Comparison of ENCODE assay signal across 7 mouse cellular contexts in genomic region chr7:110768001-110768400, GRCm38 (mm10). TPM values are rescaled to one million over a fixed set of nuclear protein-coding genes. Genes with fewer than 3 reads are reported as not detected.
DNase-seq lines count a peak whose midpoint lies in the region; ATAC-seq and TF ChIP-seq lines count a peak whose summit lies in the region.

TSS of gene Ampd3 (plus strand) at chr7:110768206.

- no peaks in the 10 kb centered on the region for H3K27me3 ChIP-seq in ES-Bruce4 (ENCODE audit: control insufficient read depth, insufficient read depth, low read length, poor library complexity, severe bottlenecking)
- peaks cover 26% of the 10 kb centered on the region for H3K27me3 ChIP-seq in erythroblast, embryonic 14.5 days (ENCODE audit: control insufficient read depth)
- peaks cover 29% of the 10 kb centered on the region for H3K27me3 ChIP-seq in hindbrain, embryonic 12.5 days
- 0 out of 2 replicates have a peak, but pooled peaks cover 3% of the 10 kb centered on the region for H3K27me3 ChIP-seq in midbrain, embryonic 15.5 days (replicated peaks)

- no peak for TF ChIP-seq POLR2A in ES-Bruce4 (IDR thresholded peaks at IDR 0.05; ENCODE audit: insufficient read depth, low read length)

- no peaks in the 10 kb centered on the region for H3K9me3 ChIP-seq in ES-Bruce4 (replicated peaks; ENCODE audit: control insufficient read depth, insufficient read depth, low read length, poor library complexity, severe bottlenecking)
- H3K9me3 ChIP-seq in erythroblast, embryonic 14.5 days (ENCODE audit: control insufficient read depth, low read length): no peaks in the 10 kb centered on the region
- H3K9me3 ChIP-seq in hindbrain, embryonic 12.5 days (replicated peaks): no peaks in the 10 kb centered on the region
- no peaks in the 10 kb centered on the region for H3K9me3 ChIP-seq in midbrain, embryonic 15.5 days

- H3K9ac ChIP-seq in ES-Bruce4 (ENCODE audit: low read depth, poor library complexity, severe bottlenecking): peak within 1 kb of the TSS; percentile 79
- H3K9ac ChIP-seq in hindbrain, embryonic 12.5 days: peak within 1 kb of the TSS; percentile 65
- peak within 1 kb of the TSS; percentile 76 for H3K9ac ChIP-seq in midbrain, embryonic 15.5 days

- H3K4me3 ChIP-seq in ES-Bruce4 (ENCODE audit: low read depth, low read length): peak within 1 kb of the TSS; percentile 67
- H3K4me3 ChIP-seq in erythroblast, embryonic 14.5 days (replicated peaks): peak within 1 kb of the TSS; percentile 76
- H3K4me3 ChIP-seq in hindbrain, embryonic 12.5 days: peak within 1 kb of the TSS; percentile 47
- peak within 1 kb of the TSS; percentile 66 for H3K4me3 ChIP-seq in midbrain, embryonic 15.5 days

- WGBS in hindbrain, embryonic 12.5 days: 13% methylated on average over 16 of the region's 16 CpGs
- 12% methylated on average over 16 of the region's 16 CpGs for WGBS in midbrain, embryonic 15.5 days

- intact Hi-C loops in left cerebral cortex, postnatal 10 days (cut with DNase I): loop anchor here (5.0 kb wide), 1 partner anchor 41 kb away; no protein-coding TSS in a partner anchor

- no peak within 1 kb of the TSS for H3K27ac ChIP-seq in ES-Bruce4 (ENCODE audit: insufficient read depth, low read length)
- no peak within 1 kb of the TSS for H3K27ac ChIP-seq in hindbrain, embryonic 12.5 days
- peak within 1 kb of the TSS; percentile 51 for H3K27ac ChIP-seq in midbrain, embryonic 15.5 days

- H3K36me3 ChIP-seq in ES-Bruce4 (ENCODE audit: control insufficient read depth, insufficient read depth, low read length, poor library complexity, severe bottlenecking): no peaks in the 10 kb centered on the region
- H3K36me3 ChIP-seq in erythroblast, embryonic 14.5 days (ENCODE audit: control insufficient read depth): no peaks in the 10 kb centered on the region; the same call in 1 of the 2 replicates
- no peaks in the 10 kb centered on the region for H3K36me3 ChIP-seq in hindbrain, embryonic 12.5 days
- no peaks in the 10 kb centered on the region for H3K36me3 ChIP-seq in midbrain, embryonic 15.5 days (replicated peaks)

- 0 out of 2 replicates have a peak, but pooled peaks have one; percentile 52 for TF ChIP-seq EP300 in ES-Bruce4 (IDR thresholded peaks at IDR 0.05; ENCODE audit: insufficient read depth, low read depth, low read length)

- DNase-seq in R1 (ENCODE audit: low read depth, low spot score): peak; percentile 66
- no peak for DNase-seq in left cerebral cortex, postnatal 10 days (ENCODE audit: extremely low spot score in 1 of 2, low spot score in 2 of 2)
- DNase-seq in spleen, adult 12 weeks (ENCODE audit: low spot score): no peak

- ATAC-seq in hindbrain, embryonic 12.5 days (ENCODE audit: low FRiP score): no peak
- peak; percentile 65 for ATAC-seq in midbrain, embryonic 15.5 days (replicated peaks)

- H3K4me1 ChIP-seq in ES-Bruce4 (ENCODE audit: control insufficient read depth, insufficient read depth, low read length): no peaks in the 10 kb centered on the region
- H3K4me1 ChIP-seq in erythroblast, embryonic 14.5 days (ENCODE audit: control insufficient read depth): peaks cover 55% of the 10 kb centered on the region
- H3K4me1 ChIP-seq in hindbrain, embryonic 12.5 days: peaks cover 6% of the 10 kb centered on the region; the same call in 1 of the 2 replicates
- peaks cover 13% of the 10 kb centered on the region for H3K4me1 ChIP-seq in midbrain, embryonic 15.5 days

- TF ChIP-seq CTCF in ES-Bruce4 (IDR thresholded peaks at IDR 0.05; ENCODE audit: low read depth, low read length): no peak

- peak within 1 kb of the TSS; percentile 90 for H3K4me2 ChIP-seq in hindbrain, embryonic 12.5 days (replicated peaks)
- H3K4me2 ChIP-seq in midbrain, embryonic 15.5 days: peak within 1 kb of the TSS; percentile 89

RNA-seq across cellular contexts. Expression of gene Ampd3, which starts in this region (rescaled TPM):
- 2.4 and 3.1 TPM in 2 replicates for polyA plus RNA-seq in ES-Bruce4 (2011; ENCODE audit: insufficient read depth, insufficient read length, low read depth, missing spikeins)
- 2.6 and 4.3 TPM in 2 replicates for polyA plus RNA-seq in erythroblast, embryonic 14.5 days (2012)
- polyA plus RNA-seq in hindbrain, embryonic 12.5 days (2016; fragmentation: Nextera tagmentation; extraction: Ambion mirVana): 4.0 TPM in 2 replicates
- 10 to 100 TPM; 23.4 to 28.3 TPM for total RNA-seq in left cerebral cortex, postnatal 10 days (2021)
- 9.7 and 10.1 TPM in 2 replicates for polyA plus RNA-seq in midbrain, embryonic 15.5 days (2015; fragmentation: Nextera tagmentation; extraction: Ambion mirVana)
